Comparison of ENCODE assay signal across 15 mouse cellular contexts in genomic region chr15:10079510-10079909, GRCm38 (mm10).
"Had no signal": no experiment of that assay in that cellular context is flagged by ENCODE, and none has a peak within 500 bp of the region (broad histone marks: within the 10 kb centered on the region; RNA-seq: fewer than 3 reads in every experiment).

No protein-coding gene starts in this region.

- H3K27me3 ChIP-seq: neural tube, embryonic 13.5 days; neural tube, embryonic 15.5 days; stomach, embryonic 15.5 days had no signal

- H3K36me3 ChIP-seq: neural tube, embryonic 13.5 days; neural tube, embryonic 15.5 days; stomach, embryonic 15.5 days had no signal

- H3K9me3 ChIP-seq: neural tube, embryonic 13.5 days; neural tube, embryonic 15.5 days; stomach, embryonic 15.5 days had no signal

- H3K9ac ChIP-seq: neural tube, embryonic 13.5 days; neural tube, embryonic 15.5 days; stomach, embryonic 15.5 days had no signal

- H3K4me1 ChIP-seq: neural tube, embryonic 13.5 days; neural tube, embryonic 15.5 days; stomach, embryonic 15.5 days had no signal

- H3K4me3 ChIP-seq: neural tube, embryonic 13.5 days; neural tube, embryonic 15.5 days; stomach, embryonic 15.5 days had no signal

- H3K4me2 ChIP-seq: neural tube, embryonic 13.5 days; neural tube, embryonic 15.5 days; stomach, embryonic 15.5 days had no signal

- H3K27ac ChIP-seq: neural tube, embryonic 13.5 days; neural tube, embryonic 15.5 days; stomach, embryonic 15.5 days; stomach, postnatal 0 days had no signal

- DNase-seq: retina, postnatal 1 day; right cerebral cortex, adult 18-20 months; right cerebral cortex, postnatal 14 days; right cerebral cortex, postnatal 25 days; right cerebral cortex, postnatal 4 days; spleen, adult 18-20 months; thymus, adult 2 months; thymus, postnatal 14 days; thymus, postnatal 25 days; thymus, postnatal 36 days; thymus, postnatal 4 days had no signal
